Mouse (Mus musculus) fat pad, adult 2 months (tissue): ENCODE data around the gene Uqcr10.
A peak's percentile ranks its signal among the peaks of the same experiment; 100 is the strongest.

Source experiments
- DNase-seq: peaks from one replicate; pipeline ENCODE4 v3.0.0-alpha.2; 2011; ENCODE audit warnings: low read depth, low spot score; ENCODE audit errors: extremely low read depth

Uqcr10 gene

DNA sequence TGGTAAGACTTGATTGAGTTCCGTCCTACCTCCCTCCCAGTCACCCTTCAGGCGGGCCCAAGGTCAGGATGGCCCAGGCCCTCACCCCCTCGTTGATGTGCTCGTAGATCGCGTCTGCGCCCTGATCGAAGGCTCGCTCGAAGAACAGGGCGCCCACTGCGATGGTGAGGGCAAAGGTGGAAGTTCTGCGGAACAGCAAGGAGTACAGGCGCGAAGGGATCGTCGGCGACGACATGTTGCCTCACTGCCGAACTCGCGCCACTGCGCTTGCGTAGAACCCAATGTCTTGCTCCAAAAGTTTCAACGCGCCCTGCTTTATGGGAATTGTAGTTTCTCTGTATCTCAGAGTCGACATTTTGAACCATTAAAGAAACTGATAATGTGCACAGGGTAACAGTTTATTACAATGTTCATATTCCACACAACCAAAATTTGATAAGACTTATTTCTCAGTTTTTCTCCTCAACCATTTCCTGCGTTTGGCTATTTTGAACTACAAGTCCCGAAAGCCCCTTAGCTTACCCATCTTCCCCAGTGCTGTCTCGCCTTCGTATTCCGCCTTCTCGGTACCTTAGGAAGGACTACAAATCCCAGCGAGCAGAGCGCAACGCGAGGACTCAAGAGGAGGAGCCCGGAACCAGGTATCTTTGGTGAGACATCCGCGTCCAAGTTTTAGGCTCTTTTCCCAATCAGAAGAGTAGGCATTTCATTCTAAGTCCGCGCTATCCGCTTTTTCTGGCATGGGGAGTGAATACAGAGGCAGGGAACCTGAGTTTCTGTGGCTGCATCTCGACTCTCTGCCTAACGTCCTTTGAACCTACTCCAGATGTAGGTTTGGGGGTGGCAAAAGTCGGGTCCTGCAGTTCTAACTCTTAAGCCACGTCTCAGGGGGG lies at the start of gene Uqcr10, which contains the start of gene Zmat5:
TSS of gene Uqcr10 (minus strand) at position 271 of the 893 bp plus-strand sequence.
TSS of gene Zmat5 (plus strand) at position 607 of the 893 bp plus-strand sequence.
- DNase-seq = peak; percentile 92

DNA sequence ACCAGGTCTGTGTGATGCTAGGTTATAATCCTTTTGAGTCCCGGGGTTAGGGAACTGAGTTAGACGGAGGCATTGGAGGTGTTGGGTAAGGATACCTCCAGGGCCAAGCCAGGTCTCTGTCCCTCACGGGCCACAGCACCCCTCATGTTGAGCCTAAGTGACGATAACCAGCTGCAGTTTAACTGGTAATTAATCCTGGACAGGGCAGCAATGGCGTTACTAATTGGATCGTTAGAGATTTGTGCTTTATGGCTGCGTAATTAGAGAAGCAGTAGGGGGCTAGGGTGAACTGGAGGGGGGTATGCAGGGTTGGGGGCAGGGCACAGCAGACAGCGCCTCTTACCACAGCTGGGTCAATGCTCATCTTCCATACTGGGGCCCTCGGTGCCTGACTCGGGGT lies 48.7 kb upstream of the Uqcr10 start:
- DNase-seq = no peak

- DNase-seq = no peak
Observed at GRCm38 (mm10) chr11:4750263-4750662, 46.1 kb upstream of the Uqcr10 start.

DNA sequence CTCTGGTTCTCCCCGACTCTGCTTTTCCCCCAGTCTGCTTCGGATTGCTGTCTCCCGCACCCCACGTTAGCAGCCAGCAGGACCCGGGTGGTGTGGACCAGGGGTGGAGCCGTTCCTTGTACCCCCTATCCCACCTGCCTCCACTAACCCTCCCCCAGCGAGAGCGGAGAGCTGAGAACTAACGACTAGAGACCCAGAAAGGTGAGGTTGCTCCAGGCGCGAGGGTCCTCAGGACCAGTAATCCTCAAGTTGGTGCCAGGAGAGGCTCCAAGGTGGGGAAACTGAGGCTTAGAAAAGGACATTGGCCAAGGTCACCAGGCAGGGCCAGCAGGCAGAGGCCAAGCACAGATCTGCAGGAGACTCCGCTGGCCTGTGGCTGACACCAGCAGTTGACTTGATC lies 43.1 kb upstream of the Uqcr10 start:
- no peak for DNase-seq

DNA sequence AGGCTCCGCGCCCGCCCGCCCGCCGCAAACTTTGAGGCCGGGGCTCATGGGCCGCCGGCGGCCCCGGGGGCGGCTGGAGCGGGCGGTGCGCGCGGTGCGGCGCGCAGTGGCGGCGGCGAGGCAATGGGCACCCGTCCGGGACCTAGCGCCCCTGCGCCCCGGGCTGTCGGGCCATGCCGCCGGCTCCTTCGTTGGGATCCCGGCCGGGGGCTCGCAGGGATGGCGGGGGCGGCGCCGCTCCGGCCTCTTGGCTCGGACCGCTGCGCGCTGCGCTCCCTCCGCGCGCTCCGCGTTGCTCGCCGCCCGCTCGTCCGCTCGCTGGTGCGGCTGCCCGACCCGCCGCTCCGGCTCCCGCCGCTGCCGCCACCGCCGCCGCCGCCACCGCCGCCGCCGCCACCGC lies 42.6 kb upstream of the Uqcr10 start, which contains the start of gene Cabp7:
TSS of gene Cabp7 (minus strand) at position 46 of the 400 bp plus-strand sequence.
- no peak for DNase-seq

DNA sequence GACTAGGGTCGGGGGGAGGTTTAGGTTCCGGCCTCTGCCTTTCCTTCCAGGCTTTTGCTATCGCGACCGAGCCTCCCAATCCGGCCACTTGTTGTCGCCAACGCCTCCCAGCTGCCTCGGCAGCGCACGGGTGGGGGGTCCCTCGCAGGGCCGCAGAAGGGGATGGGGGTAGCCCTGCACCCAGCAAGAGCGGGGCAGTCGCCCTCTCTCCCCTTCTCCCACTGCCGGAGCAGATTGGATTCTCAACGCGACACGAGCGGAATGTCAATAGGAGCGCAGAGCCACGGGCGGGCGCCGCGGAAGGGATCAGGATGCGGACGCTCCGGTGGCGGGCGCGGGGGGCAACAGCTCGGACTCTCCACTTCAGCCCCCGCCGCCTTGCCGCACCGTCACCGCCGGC lies 41.8 kb upstream of the Uqcr10 start:
- no peak for DNase-seq

DNA sequence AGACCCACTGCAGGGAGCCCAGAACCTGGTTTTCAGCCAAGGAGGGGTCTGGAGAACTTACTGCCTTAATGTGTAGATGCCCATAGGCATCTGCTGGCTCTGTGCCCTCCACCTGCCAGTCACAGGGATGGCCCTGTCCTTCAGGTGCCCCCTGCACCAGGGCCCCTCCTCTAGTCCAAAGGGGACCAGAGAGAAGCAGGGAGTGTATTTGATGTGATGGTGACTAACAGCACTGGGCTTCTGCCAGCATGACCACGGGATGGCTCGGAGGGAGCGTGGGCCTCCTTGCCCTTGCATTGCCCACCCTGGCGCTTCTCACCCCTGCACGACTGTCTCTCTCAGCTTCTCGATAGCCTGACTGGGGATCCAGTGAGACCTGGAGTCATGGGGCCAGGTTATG lies 40.5 kb upstream of the Uqcr10 start:
- no peak for DNase-seq

DNA sequence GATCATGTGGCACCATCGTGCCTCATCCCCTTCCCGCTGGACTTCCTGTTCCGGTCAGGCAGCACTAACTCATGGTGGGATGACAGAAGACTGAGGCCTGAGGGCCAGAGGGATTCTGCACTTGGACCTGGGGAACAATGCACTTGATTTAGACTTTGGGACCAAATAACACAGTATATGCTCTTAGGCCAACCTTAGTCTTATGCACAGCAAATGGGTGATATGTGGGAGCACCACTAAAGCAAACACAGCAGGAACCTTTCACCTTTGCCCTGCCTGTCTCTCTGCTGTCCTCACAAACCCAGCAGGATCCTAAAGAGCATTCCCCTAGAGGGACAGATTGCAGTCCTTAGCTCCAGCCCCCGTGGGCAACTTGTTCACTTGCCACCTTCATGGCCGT lies 36.6 kb upstream of the Uqcr10 start:
- no peak for DNase-seq

DNA sequence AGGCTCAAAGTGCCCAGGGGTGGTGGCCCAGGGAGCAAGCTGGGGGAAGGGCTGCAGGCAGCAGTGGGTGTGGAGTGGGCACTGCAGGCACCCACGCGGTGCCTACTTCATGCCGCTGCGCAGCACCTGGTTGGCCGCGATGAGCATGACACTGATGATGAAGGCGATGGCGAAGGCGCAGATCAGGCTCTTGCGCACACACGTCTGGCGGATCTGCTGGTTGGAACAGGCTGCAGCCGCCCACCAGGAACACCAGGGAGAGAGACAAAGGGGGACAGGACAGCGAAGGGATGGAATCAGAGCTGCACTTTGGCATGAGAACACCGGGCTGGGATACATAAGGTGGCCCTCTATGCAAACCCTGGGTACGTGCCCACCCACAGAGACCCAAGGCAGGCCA lies 34.6 kb upstream of the Uqcr10 start:
- DNase-seq = no peak

DNA sequence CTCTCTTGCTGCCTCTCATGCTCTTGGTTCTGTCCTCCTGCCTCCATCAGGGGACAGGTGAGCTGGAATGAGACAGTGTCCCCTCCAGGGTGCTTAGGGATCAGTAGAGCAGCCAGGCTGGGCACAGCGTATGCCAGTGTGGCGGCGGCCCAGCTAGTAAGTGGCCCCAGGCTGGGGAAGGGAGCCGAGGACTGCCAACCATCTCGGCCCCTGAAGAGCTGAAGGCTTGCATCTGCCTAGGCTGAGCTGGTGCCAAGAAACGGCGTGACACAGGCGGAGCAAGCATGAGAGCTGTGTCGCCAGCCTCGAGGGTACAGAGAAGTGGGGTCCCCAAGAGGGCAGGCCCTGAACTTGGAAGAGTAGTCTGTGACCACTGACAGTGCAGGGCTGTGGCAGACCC lies 33.5 kb upstream of the Uqcr10 start:
- peak; percentile 14 for DNase-seq

DNA sequence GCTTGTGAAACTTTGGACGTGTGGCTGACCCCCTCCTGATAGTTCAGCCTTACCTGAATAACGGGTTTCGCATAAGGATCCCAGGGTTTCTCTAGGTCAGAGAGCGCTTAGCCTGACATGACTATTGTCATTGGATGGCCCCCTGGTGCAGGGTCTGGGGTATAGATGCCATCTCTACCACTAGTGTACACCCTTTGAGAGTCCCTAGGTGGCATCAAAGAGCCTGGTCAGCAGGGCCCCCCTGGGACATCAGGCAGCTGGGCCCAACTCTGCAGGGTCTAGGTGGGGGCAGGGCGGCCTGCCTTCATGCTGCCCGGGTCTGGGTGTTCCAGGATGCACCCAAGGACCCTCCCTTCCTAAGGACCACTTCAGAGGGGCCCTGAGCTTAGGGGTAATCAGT lies 32.2 kb upstream of the Uqcr10 start:
- no peak for DNase-seq

DNA sequence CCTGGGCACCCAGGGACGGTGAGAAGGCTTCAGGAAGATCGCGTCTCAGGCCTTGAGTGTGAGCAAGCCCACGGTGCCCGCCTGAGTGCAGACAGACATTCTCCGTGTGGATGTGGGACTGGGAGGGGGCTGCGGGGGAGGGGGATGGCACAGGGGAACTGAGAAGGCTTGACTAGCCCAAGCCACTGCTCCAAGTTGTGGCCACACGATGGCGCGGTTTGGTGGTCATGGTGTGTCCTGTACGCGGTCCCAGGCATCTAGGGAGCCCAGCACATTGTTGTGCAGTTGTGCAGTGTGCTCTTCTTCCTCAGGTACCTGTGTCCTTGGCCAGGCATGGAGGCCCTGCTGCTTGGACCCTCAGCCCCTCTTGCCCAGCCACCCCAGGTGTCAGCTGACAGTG lies 30.0 kb upstream of the Uqcr10 start:
- no peak for DNase-seq

DNA sequence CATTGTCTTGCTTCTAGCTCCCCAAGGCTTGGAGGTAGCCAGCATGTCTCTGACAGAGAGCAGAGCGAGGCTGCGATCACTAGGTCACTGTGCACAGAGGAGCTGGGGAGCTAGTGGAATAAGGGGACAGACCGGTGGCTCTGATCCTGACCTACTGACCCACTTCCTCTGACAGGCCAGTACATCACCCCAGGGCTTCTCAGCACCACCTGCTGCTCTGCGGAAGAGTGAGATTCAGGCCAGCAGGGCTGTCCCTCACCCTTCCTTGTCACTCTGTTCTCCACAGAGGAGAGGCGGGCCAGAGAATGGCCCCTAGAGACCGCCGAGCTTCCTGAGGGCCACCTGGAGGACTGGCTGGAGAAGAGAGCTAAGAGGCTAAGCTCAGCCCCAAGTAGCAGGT lies 27.6 kb upstream of the Uqcr10 start:
- DNase-seq = no peak

GRCm38 (mm10) chr11:4730913-4731312 lies 26.8 kb upstream of the Uqcr10 start:
- DNase-seq = peak; percentile 46

DNA sequence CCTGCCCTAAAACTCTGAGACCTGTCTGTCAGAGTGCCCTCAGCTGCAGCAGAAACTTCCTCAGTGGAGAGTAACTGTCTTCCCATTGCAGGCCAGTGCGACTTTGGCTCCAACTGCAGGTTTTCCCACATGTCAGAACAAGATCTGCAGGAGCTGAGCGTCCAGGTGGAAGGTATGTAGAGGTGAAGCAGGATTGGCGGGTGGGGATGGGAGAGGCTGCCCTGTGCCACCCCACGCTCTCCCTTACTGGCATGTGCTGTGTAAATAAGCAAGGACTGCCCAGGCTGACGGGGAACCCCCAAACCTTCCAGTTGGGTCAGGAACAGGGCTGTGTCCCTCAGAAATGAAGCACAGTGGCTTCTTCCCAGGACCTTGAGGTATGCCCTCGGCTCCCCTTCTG lies 26.0 kb upstream of the Uqcr10 start:
- peak; percentile 92 for DNase-seq

DNA sequence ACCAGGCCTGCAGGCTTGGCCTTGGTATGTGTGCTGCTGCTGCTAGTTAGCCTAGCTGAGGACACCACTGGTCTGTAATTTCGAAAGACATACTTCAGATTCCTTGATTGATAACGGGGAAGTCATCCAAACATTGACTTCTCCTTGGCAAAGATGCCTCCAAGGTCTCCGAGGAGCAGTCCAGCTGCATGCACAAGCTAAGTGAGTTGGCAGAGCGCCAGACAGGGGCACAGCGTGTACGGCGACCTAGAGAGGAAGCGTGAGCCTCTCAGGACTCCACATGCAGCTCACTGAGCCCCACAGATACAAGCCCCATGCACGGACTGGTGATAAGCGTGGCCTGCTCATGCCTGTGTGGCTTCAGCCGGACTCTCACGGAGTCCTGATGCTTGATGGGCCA lies 25.5 kb upstream of the Uqcr10 start:
- peak; percentile 83 for DNase-seq

GRCm38 (mm10) chr11:4721728-4722127 lies 17.6 kb upstream of the Uqcr10 start:
- no peak for DNase-seq

DNA sequence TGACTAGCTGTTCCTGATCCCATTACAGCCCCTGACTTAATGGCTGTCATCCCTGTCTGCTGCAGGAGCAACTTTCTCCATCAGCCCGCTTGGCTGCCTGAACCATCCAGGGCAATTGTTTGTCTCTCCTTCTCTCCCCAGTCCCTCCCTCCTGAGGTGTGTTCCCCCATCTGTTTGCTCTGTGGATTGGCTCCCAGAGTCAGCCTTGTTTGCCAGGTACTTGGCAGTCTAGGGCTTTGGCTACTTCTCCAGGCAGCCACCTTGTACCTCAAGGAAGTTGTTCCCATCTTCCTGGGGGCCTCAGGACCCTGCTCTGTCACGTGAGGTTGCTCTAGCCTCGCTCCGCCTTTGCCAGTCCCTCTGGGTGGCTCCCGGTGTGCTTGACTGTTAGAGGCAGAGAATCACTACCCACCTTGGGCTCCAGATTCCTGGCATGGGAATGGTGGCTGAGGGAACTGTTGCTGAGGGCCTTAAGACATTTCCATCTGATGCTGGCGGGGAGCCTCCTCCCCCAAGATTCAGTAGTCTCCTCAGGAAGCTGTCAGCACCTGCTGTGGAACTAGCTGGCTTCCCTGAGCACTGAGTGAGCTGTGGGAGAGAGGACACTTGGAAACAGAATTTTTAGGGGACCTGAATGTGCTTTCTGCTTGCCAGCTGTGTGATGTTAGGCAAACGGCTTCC lies 16.9 kb upstream of the Uqcr10 start:
- no peak for DNase-seq

DNA sequence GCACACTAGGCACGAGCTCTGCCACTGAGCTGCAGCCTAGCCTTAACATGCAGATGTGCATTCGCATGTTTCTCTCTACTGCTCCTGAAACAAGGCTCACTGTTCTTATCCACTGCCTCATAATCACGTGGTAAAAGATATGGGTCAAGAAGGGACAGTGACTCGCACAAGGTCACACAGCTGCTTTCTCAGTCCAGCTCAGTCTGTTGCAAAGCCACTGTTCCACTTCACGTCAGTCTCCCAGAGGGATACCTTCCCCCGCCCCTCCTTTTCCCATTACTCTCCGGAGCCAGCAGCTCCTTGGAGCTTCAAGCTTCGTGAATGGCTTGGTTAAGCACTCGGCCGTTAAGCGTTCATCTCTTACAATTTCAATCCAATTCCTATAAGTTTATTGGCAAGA lies 16.3 kb upstream of the Uqcr10 start:
- DNase-seq = no peak

GRCm38 (mm10) chr11:4719961-4720360 lies 15.8 kb upstream of the Uqcr10 start:
- no peak for DNase-seq

DNA sequence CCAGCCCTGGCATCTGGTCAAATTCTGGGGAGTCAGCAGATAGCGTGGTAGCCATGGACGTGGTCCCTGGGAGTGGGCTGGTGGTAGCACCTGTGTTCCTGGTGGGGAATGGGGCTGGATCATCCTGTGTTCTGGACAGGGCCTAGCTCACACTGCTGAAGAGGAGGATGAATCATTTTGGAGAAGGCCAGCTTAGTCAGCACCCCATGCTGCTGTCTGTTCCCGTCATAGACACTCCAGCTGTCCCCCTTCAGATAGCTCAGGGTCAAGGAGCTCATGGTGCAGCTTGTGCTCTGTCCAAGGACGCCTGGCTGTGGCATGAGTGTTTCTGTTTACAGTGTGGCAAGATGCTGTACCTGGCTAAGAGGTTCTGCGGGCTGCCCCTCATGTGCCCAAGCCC lies 14.4 kb upstream of the Uqcr10 start:
- no peak for DNase-seq

- no peak for DNase-seq
Observed at GRCm38 (mm10) chr11:4716530-4717236, 12.5 kb upstream of the Uqcr10 start.
